Mouse (Mus musculus): ENCODE measurements around the gene Paxbp1.

Paxbp1 gene

GRCm38 (mm10) chr16:90995498-90995897 is 48.8 kb downstream of the Paxbp1 start:
- no peak for DNase-seq

- peak in 1 of 2 experiments; percentile 47 for DNase-seq
Observed at GRCm38 (mm10) chr16:90995023-90995422, 49.3 kb downstream of the Paxbp1 start.

GRCm38 (mm10) chr16:90989162-90989561 is 55.2 kb downstream of the Paxbp1 start:
- DNase-seq: no peak

GRCm38 (mm10) chr16:90988665-90989064 is 55.7 kb downstream of the Paxbp1 start:
- no peak for DNase-seq

- DNase-seq: no peak
Observed at GRCm38 (mm10) chr16:90988039-90988438, 56.3 kb downstream of the Paxbp1 start.

- no peak for DNase-seq
Observed at GRCm38 (mm10) chr16:90971004-90971403, 73.3 kb downstream of the Paxbp1 start.

GRCm38 (mm10) chr16:90966241-90966640 is 78.1 kb downstream of the Paxbp1 start:
- DNase-seq: peak in 1 of 2 experiments; percentile 19

GRCm38 (mm10) chr16:90964302-90964701 is 80.0 kb downstream of the Paxbp1 start:
- no peak for DNase-seq

Measured in lung, adult 18-20 months (tissue).